Mouse (Mus musculus) lung, embryonic 14.5 days (tissue): ENCODE data around the gene Poc1a. TPM values are rescaled to one million over a fixed set of nuclear protein-coding genes. Genes with fewer than 3 reads are reported as not detected.

Source experiments
- ATAC-seq: fragments of 200-750 bp; cut with Nextera tagmentation; 2 replicates; pipeline ENCODE4 v1.8.0; 2017; ENCODE audit warnings: mild to moderate bottlenecking, moderate TSS enrichment, moderate library complexity; ENCODE audit not compliant: insufficient read depth
- DNase-seq: peaks from one replicate; pipeline ENCODE4 v3.0.0-alpha.2; 2015
- H3K27ac ChIP-seq: fragments of 300-500 bp; sonication (generic); 2 replicates; pipeline ENCODE4 v1.5.1; 2014; ENCODE audit warnings: low read depth, mild to moderate bottlenecking, moderate library complexity
- H3K27me3 ChIP-seq: fragments of 300-500 bp; sonication (generic); 2 replicates; pipeline ENCODE4 v1.6.1; 2014; ENCODE audit warnings: low read length, control low read depth; ENCODE audit not compliant: insufficient read depth
- H3K36me3 ChIP-seq: fragments of 300-500 bp; sonication (generic); 2 replicates; pipeline ENCODE4 v1.6.1; 2014; ENCODE audit warnings: control low read depth; ENCODE audit not compliant: insufficient read depth
- H3K4me1 ChIP-seq: fragments of 300-500 bp; sonication (generic); 2 replicates; pipeline ENCODE4 v1.6.1; 2014; ENCODE audit warnings: antibody characterized with exemption, control low read depth; ENCODE audit not compliant: insufficient read depth
- H3K4me2 ChIP-seq: fragments of 300-500 bp; sonication (generic); 2 replicates; pipeline ENCODE4 v1.6.1; 2014; ENCODE audit warnings: mild to moderate bottlenecking
- H3K4me3 ChIP-seq: fragments of 300-500 bp; sonication (generic); 2 replicates; pipeline ENCODE4 v1.5.1; 2014; ENCODE audit warnings: low read depth, low read length
- H3K9ac ChIP-seq: fragments of 300-500 bp; sonication (generic); 2 replicates; pipeline ENCODE4 v1.6.1; 2014
- H3K9me3 ChIP-seq: fragments of 300-500 bp; sonication (generic); 2 replicates; pipeline ENCODE4 v1.6.1; 2016; ENCODE audit warnings: low read depth, low read length, control low read depth
- CTCF ChIP-seq: IDR thresholded peaks from 2 replicates; pipeline ENCODE4 v1.5.1; 2016; ENCODE audit warnings: antibody characterized with exemption, low read depth
- whole genome bisulfite sequencing: fragments of 180-500 bp; shearing (Covaris S2); extraction: QIAGEN DNeasy Blood & Tissue Kit; methylation state at CpG from one replicate; pipeline ENCODE4 v1.1.7; 2014; 5-methylcytosine and 5-hydroxymethylcytosine counted together
- polyA plus RNA-seq: library from polyadenylated mRNA; unstranded; fragments of >200 nt; fragmentation: Nextera tagmentation; extraction: Ambion mirVana; gene quantifications from 2 replicates; pipeline ENCODE4 v1.2.1, GENCODE M21; 2014

Poc1a gene
- polyA plus RNA-seq, 1 experiment from 2014 or later: 29.5 TPM

GRCm38 (mm10) chr9:106236818-106237211 is 44.0 kb upstream of the Poc1a start:
- 60% methylated on average over 3 of the region's 3 CpGs for WGBS
- H3K4me2 ChIP-seq: no peak overlapping the region
- no peak for ATAC-seq
- no peaks in the 10 kb centered on the region for H3K27me3 ChIP-seq
- DNase-seq: no peak
- no peaks in the 10 kb centered on the region for H3K9me3 ChIP-seq
- H3K9ac ChIP-seq: no peak overlapping the region
- no peak overlapping the region for H3K4me3 ChIP-seq
- peaks cover 97% of the 10 kb centered on the region for H3K36me3 ChIP-seq
- no peaks in the 10 kb centered on the region for H3K4me1 ChIP-seq
- no peak overlapping the region for H3K27ac ChIP-seq
- TF ChIP-seq CTCF: no peak

DNA sequence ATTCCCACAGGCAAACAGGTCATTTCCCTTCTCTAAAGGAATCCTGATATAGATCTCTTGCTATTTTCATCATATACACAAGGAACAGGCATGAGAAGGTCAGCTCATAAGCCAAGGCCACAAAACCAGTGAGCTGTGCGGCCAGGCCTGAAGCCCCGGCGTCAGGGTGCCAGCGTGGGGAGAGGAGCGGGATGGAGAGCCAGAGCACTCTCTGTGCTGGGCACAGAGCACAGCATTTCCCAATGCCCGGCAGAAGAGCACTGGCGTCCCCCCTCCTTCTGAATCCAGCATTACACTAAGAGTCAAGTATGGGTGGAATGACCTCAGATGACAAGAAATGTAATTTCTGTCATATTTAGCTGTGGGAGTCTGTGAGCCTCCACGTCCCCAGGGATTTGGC is 43.5 kb upstream of the Poc1a start:
- Histone ChIP-seq H3K9ac (no peak overlapping the region), H3K27ac (no peak overlapping the region), H3K4me2 (no peak overlapping the region), H3K4me1 (no peaks in the 10 kb centered on the region), H3K4me3 (no peak overlapping the region), H3K36me3 (peaks cover 98% of the 10 kb centered on the region), H3K27me3 (no peaks in the 10 kb centered on the region), H3K9me3 (no peaks in the 10 kb centered on the region)
- 86% methylated on average over 8 of the region's 8 CpGs for WGBS
- ATAC-seq: no peak
- no peak for DNase-seq
- TF ChIP-seq CTCF: no peak

GRCm38 (mm10) chr9:106237878-106238277 is 43.0 kb upstream of the Poc1a start:
- no peaks in the 10 kb centered on the region for H3K27me3 ChIP-seq
- H3K27ac ChIP-seq: no peak overlapping the region
- H3K4me2 ChIP-seq: no peak overlapping the region
- no peaks in the 10 kb centered on the region for H3K9me3 ChIP-seq
- no peak for ATAC-seq
- H3K4me1 ChIP-seq: no peaks in the 10 kb centered on the region
- H3K36me3 ChIP-seq: peaks cover 99% of the 10 kb centered on the region
- DNase-seq: no peak
- TF ChIP-seq CTCF: no peak
- WGBS: 89% methylated on average over 10 of the region's 10 CpGs
- H3K4me3 ChIP-seq: no peak overlapping the region
- H3K9ac ChIP-seq: no peak overlapping the region

GRCm38 (mm10) chr9:106241541-106242164 is 39.2 kb upstream of the Poc1a start:
- no peak overlapping the region for H3K4me2 ChIP-seq
- no peak for DNase-seq
- no peak overlapping the region for H3K27ac ChIP-seq
- no peak for ATAC-seq
- no peak overlapping the region for H3K9ac ChIP-seq
- H3K4me3 ChIP-seq: no peak overlapping the region
- no peaks in the 10 kb centered on the region for H3K27me3 ChIP-seq
- 88% methylated on average over 10 of the region's 10 CpGs for whole genome bisulfite sequencing
- peaks cover 8% of the 10 kb centered on the region; the same call in 1 of the 2 replicates for H3K4me1 ChIP-seq
- H3K9me3 ChIP-seq: no peaks in the 10 kb centered on the region
- TF ChIP-seq CTCF: no peak
- peaks cover 72% of the 10 kb centered on the region for H3K36me3 ChIP-seq

GRCm38 (mm10) chr9:106242813-106243488 is 37.9 kb upstream of the Poc1a start:
- Histone ChIP-seq H3K36me3 (peaks cover 59% of the 10 kb centered on the region), H3K27ac (peak overlapping the region; percentile 65; the same call in 1 of the 2 replicates), H3K4me3 (no peak overlapping the region), H3K9me3 (no peaks in the 10 kb centered on the region), H3K27me3 (no peaks in the 10 kb centered on the region), H3K4me2 (0 out of 2 replicates have a peak overlapping the region, but pooled peaks have one; percentile 20), H3K9ac (no peak overlapping the region; the same call in 1 of the 2 replicates), H3K4me1 (peaks cover 11% of the 10 kb centered on the region; the same call in 1 of the 2 replicates)
- DNase-seq (peak; percentile 69), ATAC-seq (no peak)
- TF ChIP-seq CTCF: no peak
- WGBS: 58% methylated on average over 19 of the region's 19 CpGs

DNA sequence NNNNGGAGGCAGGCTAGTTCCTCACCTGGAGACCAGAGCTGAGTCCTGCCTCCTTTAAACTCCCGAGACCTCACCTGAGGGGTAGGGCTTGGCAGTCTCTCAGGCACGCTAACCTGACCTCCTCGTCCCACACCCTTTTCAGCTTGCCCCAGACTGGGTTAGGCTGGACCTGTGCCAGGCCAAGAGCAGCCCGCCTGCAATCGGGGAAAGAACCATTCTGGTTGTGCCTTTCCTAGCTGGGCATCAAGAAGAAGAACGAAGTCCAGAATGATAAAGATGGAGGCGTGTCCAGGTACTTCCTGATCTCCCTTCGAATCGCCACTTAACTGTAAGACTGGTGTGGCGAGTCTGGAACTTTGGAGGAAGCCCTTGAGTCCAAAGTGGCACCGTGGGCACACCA is 31.3 kb upstream of the Poc1a start:
- Histone ChIP-seq H3K4me2 (no peak overlapping the region), H3K9ac (no peak overlapping the region), H3K27ac (peak overlapping the region; percentile 51), H3K36me3 (peaks cover 6% of the 10 kb centered on the region), H3K4me3 (no peak overlapping the region), H3K9me3 (no peaks in the 10 kb centered on the region), H3K27me3 (no peaks in the 10 kb centered on the region), H3K4me1 (peaks cover 21% of the 10 kb centered on the region; the same call in 1 of the 2 replicates)
- DNase-seq (no peak), ATAC-seq (no peak)
- TF ChIP-seq CTCF: no peak
- WGBS: 75% methylated on average over 11 of the region's 11 CpGs

DNA sequence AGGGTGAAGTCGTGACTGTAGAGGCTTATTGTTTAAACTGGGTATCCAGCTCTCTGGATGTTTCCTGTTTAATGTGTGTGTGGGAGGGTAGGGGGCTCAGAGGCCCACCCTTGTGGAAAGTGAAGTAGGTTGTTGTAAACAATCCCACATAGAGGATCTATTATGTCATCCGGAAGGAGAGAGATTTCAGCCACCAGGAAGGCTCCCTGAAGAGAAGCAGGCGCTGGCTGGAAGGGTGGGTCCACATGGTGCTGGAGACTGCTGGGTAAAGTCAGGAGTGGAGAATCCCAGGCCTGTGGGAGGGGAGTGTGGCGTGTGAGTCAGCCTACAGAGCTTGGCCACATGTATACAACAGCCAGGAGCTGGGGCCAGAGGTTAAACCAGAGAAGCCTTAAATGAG is 30.6 kb upstream of the Poc1a start:
- Histone ChIP-seq H3K27ac (peak overlapping the region; percentile 51), H3K9ac (no peak overlapping the region; the same call in 1 of the 2 replicates), H3K9me3 (no peaks in the 10 kb centered on the region), H3K4me2 (no peak overlapping the region), H3K4me1 (peaks cover 21% of the 10 kb centered on the region; the same call in 1 of the 2 replicates), H3K36me3 (peaks cover 3% of the 10 kb centered on the region), H3K4me3 (no peak overlapping the region), H3K27me3 (no peaks in the 10 kb centered on the region)
- TF ChIP-seq CTCF: no peak
- WGBS: 18% methylated on average over 4 of the region's 4 CpGs
- DNase-seq (peak; percentile 66), ATAC-seq (peak; percentile 54)
